Mouse (Mus musculus) ES-Bruce4 (cell line): ENCODE results near the gene Gigyf2.

Source experiments
- CTCF ChIP-seq: IDR thresholded peaks from one replicate; pipeline ENCODE4 v1.8.1; 2011; ENCODE audit warnings: low read depth, low read length
- EP300 ChIP-seq: IDR thresholded peaks from 2 replicates; pipeline ENCODE4 v1.6.1; 2011; ENCODE audit warnings: low read depth, low read length; ENCODE audit not compliant: insufficient read depth
- POLR2A ChIP-seq: IDR thresholded peaks from one replicate; pipeline ENCODE4 v1.8.1; 2011; ENCODE audit warnings: low read length; ENCODE audit not compliant: insufficient read depth

DNA sequence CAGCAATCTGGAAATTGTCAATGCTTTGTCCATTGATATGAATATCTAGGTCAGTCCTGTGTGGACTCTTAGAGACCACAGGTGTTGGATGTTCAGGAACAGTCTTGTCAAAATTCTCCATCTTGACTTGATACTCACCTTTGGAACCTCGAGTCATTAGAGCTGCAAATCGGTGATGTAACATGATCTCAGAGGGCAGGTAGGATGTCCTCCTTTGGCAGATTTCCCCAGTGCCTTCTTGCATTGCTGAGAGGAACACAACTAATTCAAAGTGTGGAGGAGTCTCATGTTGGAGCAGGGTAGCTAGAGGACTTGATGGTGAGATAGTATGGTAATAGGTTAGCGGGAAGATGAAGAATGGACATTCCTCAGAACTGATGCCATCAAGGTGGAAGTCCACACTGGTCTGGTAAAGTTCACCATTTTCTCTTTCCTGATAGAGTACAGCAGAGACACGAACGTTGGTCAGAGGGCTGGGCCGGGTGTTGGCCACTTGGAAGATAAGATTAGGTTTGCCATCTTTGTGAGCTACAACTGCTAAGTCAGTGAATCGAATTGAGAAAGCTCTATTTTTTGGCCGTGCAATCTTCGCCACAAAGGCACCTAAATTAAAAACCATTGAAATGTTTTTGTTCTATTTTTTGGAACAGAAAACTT is 59.8 kb downstream of the Gigyf2 start:
- TF ChIP-seq POLR2A = no peak
- TF ChIP-seq CTCF = no peak
- no peak for TF ChIP-seq EP300
